Mouse (Mus musculus) forebrain, embryonic 10.5 days (tissue): Measurements from ENCODE around the gene Hist1h4f. TPM values are rescaled to one million over a fixed set of nuclear protein-coding genes. Genes with fewer than 3 reads are reported as not detected.
"Not testable (repeated sequence)": the region's sequence is repeated elsewhere in the genome, so short reads cannot be mapped to it uniquely, and the experiment has no call there.

Experiments used
- DNase-seq: peaks from one replicate; pipeline ENCODE4 v3.0.0-alpha.2; 2017; ENCODE audit warnings: low spot score; ENCODE audit errors: extremely low spot score
- H3K27ac ChIP-seq: fragments of 300-500 bp; sonication (generic); 2 replicates; pipeline ENCODE4 v1.5.1; 2016; ENCODE audit warnings: mild to moderate bottlenecking
- H3K27me3 ChIP-seq: fragments of 300-500 bp; sonication (generic); 2 replicates; pipeline ENCODE4 v1.6.1; 2016; ENCODE audit warnings: mild to moderate bottlenecking; ENCODE audit not compliant: poor library complexity, severe bottlenecking
- H3K36me3 ChIP-seq: fragments of 300-500 bp; sonication (generic); replicated peaks from 2 replicates; pipeline ENCODE4 v1.6.1; 2016; ENCODE audit warnings: mild to moderate bottlenecking, moderate library complexity
- H3K4me1 ChIP-seq: fragments of 300-500 bp; sonication (generic); 2 replicates; pipeline ENCODE4 v1.6.1; 2016
- H3K4me3 ChIP-seq: fragments of 300-500 bp; sonication (generic); 2 replicates; pipeline ENCODE4 v1.5.1; 2016; ENCODE audit warnings: mild to moderate bottlenecking, moderate library complexity
- H3K9me3 ChIP-seq: fragments of 300-500 bp; sonication (generic); 2 replicates; pipeline ENCODE4 v1.6.1; 2016; ENCODE audit warnings: mild to moderate bottlenecking, moderate library complexity
- WGBS: fragments of 180-500 bp; shearing (Covaris S2); methylation state at CpG from one replicate; pipeline ENCODE4 v1.1.7; 2016; 5-methylcytosine and 5-hydroxymethylcytosine counted together
- polyA plus RNA-seq: library from polyadenylated mRNA; unstranded; fragments of >200 nt; fragmentation: Nextera tagmentation; extraction: Ambion mirVana; gene quantifications from 2 replicates; pipeline ENCODE4 v1.2.1, GENCODE M21; 2016

The Hist1h4f gene
- polyA plus RNA-seq, 1 experiment from 2014 or later, result 0.53 TPM

DNA sequence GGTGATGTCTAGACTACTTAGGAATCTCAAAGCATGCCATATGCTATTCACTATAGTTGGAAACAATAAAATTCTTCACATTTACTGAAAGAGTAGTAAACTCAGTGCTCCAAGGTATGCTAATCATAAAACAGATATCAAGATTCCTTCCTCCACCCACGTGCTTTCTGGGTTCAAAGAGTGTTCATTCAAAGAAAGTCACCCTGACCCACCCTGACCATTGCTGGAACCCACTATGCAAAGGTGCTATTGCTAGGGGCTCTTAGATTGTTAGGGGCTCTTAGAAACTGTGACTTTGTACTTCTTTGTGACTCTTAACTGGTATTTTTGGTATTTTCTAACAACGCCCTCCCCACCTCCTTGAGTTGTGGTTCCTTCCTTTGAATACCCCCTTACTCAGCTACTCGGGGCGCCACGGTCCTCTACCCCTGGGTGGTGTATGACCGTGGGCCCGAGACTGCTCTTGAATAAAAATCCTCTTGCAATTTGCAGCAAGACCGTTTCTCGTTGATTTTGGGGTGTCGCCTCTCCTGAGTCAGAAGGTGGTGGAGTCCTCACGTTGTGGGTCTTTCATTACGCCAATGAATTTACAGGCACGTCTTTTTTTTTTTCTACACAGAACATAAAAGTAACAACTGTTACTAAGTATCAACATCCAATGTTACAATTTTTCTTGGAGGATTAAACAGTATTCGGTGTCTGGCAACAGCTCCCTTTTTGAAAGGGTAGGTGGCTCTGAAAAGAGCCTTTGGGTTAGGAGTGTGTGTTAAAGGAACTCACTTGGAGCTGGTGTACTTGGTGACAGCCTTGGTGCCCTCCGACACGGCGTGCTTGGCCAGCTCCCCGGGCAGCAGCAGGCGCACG, 21.8 kb upstream of the Hist1h4f start:
- Histone ChIP-seq H3K4me1 (peaks cover 42% of the 10 kb centered on the region), H3K4me3 (peak overlapping the region; percentile 55), H3K27ac (peak overlapping the region; percentile 93)
- DNase-seq, result peak; percentile 21
- 12% methylated on average over 20 of the region's 20 CpGs for WGBS
- H3K9me3 ChIP-seq, H3K36me3 ChIP-seq, H3K27me3 ChIP-seq: not testable (repeated sequence)

- 43% methylated on average over 2 of the region's 2 CpGs for WGBS
- H3K36me3 ChIP-seq, result no peaks in the 10 kb centered on the region
- H3K27me3 ChIP-seq, result no peaks in the 10 kb centered on the region
- H3K4me1 ChIP-seq, result peaks cover 40% of the 10 kb centered on the region
- peak overlapping the region; percentile 55 for H3K4me3 ChIP-seq
- H3K9me3 ChIP-seq, result no peaks in the 10 kb centered on the region
- peak overlapping the region; percentile 93 for H3K27ac ChIP-seq
- no peak for DNase-seq
Measured at GRCm38 (mm10) chr13:23572218-23573033, 21.0 kb upstream of the Hist1h4f start.

DNA sequence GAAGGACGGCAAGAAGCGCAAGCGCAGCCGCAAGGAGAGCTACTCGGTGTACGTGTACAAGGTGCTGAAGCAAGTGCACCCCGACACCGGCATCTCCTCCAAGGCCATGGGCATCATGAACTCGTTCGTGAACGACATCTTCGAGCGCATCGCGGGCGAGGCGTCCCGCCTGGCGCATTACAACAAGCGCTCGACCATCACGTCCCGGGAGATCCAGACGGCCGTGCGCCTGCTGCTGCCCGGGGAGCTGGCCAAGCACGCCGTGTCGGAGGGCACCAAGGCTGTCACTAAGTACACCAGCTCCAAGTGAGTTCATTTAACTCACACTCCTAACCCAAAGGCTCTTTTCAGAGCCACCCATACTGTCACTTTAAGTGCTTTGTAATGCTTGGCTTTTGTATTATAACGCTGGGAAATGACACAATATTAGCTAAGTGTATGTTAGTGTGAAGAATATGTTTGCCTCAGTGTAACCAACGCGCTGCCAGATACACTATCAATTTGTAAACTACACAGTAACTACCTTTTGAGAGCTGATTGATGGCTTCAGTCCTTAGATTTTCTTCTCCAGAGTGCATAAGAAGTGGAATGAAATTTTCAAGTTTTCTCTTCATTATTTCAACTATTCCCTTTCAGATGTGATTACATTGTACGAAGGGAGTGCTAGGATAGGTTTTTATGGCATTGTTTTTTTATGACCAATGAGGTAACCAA, 20.2 kb upstream of the Hist1h4f start:
- Histone ChIP-seq H3K27ac (peak overlapping the region; percentile 98), H3K4me1 (peaks cover 33% of the 10 kb centered on the region), H3K4me3 (peak overlapping the region; percentile 55)
- WGBS, result under 1% methylated on average over 13 of the region's 34 CpGs
- not testable (repeated sequence) for H3K27me3 ChIP-seq, H3K36me3 ChIP-seq, H3K9me3 ChIP-seq
- peak; percentile 20 for DNase-seq

- WGBS, result under 1% methylated on average over 18 of the region's 18 CpGs
- no peaks in the 10 kb centered on the region for H3K27me3 ChIP-seq
- peak within 1 kb of the TSS; percentile 98 for H3K27ac ChIP-seq
- peak; percentile 72 for DNase-seq
- no peaks in the 10 kb centered on the region for H3K36me3 ChIP-seq
- H3K9me3 ChIP-seq, result no peaks in the 10 kb centered on the region
- peaks cover 27% of the 10 kb centered on the region for H3K4me1 ChIP-seq
- H3K4me3 ChIP-seq, result peak within 1 kb of the TSS; percentile 55
Measured at GRCm38 (mm10) chr13:23571022-23571503, 19.6 kb upstream of the Hist1h4f start, which contains the start of the genes Hist1h2ae and Hist1h2bg. Hist1h2ae (minus strand) TSS chr13:23571220. Hist1h2bg (plus strand) TSS chr13:23571396.

DNA sequence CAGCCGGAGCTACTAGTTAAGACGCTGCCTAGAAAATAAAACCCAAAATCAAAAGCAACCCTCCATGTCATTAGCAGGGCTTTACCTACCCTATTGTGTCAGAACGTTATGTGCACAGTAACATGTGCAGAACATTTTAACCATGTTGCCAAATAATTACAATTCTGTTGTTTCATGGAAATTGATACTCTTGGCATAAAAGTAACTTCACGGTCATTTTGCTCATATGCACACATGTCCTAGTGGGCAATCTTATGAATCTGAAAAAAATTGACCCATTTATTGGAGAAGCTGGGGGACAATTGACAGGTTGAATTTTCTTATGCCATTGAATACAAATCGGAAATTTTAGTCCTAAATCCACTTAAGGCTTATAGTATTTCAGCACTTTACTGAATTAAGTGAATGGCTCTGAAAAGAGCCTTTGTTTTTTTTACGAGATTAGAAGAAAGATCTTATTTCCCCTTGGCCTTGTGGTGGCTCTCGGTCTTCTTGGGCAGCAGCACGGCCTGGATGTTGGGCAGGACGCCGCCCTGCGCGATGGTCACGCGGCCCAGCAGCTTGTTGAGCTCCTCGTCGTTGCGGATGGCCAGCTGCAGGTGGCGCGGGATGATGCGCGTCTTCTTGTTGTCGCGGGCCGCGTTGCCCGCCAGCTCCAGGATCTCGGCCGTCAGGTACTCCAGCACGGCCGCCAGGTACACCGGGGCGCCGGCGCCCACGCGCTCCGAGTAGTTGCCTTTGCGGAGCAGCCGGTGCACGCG, 19.0 kb upstream of the Hist1h4f start:
- H3K4me1 ChIP-seq, result peaks cover 26% of the 10 kb centered on the region
- 2% methylated on average over 22 of the region's 41 CpGs for WGBS
- not testable (repeated sequence) for DNase-seq, H3K36me3 ChIP-seq, H3K9me3 ChIP-seq, H3K27me3 ChIP-seq
- peak overlapping the region; percentile 98 for H3K27ac ChIP-seq
- peak overlapping the region; percentile 55 for H3K4me3 ChIP-seq

GRCm38 (mm10) chr13:23564482-23564881, 13.0 kb upstream of the Hist1h4f start:
- Histone ChIP-seq H3K9me3 (no peaks in the 10 kb centered on the region), H3K27me3 (no peaks in the 10 kb centered on the region), H3K4me1 (peaks cover 10% of the 10 kb centered on the region), H3K4me3 (no peak overlapping the region), H3K36me3 (no peaks in the 10 kb centered on the region), H3K27ac (peak overlapping the region; percentile 98)
- 92% methylated on average over 2 of the region's 2 CpGs for WGBS
- no peak for DNase-seq

DNA sequence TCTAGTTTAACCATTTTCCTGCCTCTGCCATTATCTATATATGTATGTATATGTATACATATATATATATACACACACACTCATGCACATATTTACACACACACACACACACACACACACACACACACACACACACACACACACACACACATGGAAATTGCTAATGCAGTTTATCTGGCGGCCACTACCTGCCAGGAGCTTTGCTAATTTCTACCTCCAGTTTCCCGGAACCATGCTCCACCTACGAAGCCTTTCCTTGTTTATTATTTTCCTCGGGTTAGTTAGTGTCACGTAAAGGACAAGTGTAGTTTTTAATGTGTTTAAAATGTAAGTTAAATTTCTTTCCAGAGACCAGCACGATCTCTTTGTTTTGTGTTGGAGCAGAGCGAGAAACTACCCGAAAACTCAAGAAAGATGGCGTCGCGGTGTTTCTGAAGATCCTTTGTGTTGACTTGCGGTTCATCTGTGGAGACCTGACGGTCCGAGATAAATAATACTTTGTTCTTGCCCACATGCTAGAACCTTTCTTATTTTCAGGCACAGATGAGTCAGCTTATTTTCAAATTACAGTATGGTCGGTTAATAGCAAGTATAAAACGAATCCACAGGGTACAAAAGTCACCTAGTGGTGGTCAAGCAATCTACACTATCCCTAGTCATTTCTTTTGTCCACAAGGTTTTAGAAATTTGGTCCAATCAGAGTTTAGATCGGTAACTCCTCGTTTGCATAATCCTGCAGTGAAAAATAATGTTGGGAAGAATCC, 11.4 kb upstream of the Hist1h4f start:
- WGBS, result 3% methylated on average over 18 of the region's 18 CpGs
- no peaks in the 10 kb centered on the region for H3K27me3 ChIP-seq
- H3K27ac ChIP-seq, result peak overlapping the region; percentile 98
- H3K36me3 ChIP-seq, result no peaks in the 10 kb centered on the region
- peaks cover 9% of the 10 kb centered on the region; the same call in 1 of the 2 replicates for H3K4me1 ChIP-seq
- H3K9me3 ChIP-seq, result no peaks in the 10 kb centered on the region
- peak; percentile 50 for DNase-seq
- H3K4me3 ChIP-seq, result peak overlapping the region; percentile 54

DNA sequence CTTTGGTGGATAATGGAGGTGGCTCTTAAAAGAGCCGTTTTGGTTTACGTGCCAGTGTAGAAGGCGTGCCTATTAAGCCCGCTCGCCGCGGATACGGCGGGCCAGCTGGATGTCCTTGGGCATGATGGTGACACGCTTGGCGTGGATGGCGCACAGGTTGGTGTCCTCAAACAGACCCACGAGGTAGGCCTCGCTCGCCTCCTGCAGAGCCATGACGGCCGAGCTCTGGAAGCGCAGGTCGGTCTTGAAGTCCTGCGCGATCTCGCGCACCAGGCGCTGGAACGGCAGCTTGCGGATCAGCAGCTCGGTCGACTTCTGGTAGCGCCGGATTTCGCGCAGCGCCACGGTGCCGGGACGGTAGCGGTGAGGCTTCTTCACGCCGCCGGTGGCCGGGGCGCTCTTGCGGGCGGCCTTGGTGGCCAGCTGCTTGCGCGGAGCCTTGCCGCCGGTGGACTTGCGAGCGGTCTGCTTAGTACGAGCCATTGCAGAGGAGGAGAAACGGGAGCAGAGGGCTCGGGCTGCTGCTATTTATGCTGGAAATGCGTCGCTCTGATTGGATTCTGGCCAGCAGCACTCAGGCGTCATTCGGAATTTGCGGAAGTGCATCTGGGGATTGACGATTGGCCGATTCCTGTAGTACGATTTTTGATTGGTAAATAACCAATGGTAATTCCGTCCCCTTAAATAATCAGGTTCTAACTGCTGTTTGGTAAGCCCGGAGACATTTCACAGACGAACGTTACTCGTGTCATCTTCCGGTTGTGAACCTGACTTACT, 10.6 kb upstream of the Hist1h4f start, which contains the start of gene Hist1h3e:
Gene Hist1h3e, minus strand, starts transcription at position 487 of the 777 bp plus-strand sequence.
- under 1% methylated on average over 60 of the region's 67 CpGs for WGBS
- not testable (repeated sequence) for H3K27me3 ChIP-seq, H3K9me3 ChIP-seq, H3K36me3 ChIP-seq
- peak; percentile 94 for DNase-seq
- H3K4me1 ChIP-seq, result peaks cover 11% of the 10 kb centered on the region
- peak within 1 kb of the TSS; percentile 98 for H3K27ac ChIP-seq
- peak within 1 kb of the TSS; percentile 54 for H3K4me3 ChIP-seq

- WGBS, result 0% methylated on average over 2 of the region's 5 CpGs
- Histone ChIP-seq H3K4me3 (peak overlapping the region; percentile 54), H3K4me1 (peaks cover 16% of the 10 kb centered on the region), H3K27ac (peak overlapping the region; percentile 98)
- H3K9me3 ChIP-seq, DNase-seq, H3K36me3 ChIP-seq, H3K27me3 ChIP-seq: not testable (repeated sequence)
Measured at GRCm38 (mm10) chr13:23561531-23561882, 10.1 kb upstream of the Hist1h4f start.

- Histone ChIP-seq H3K27ac (peak overlapping the region; percentile 82), H3K4me1 (peaks cover 18% of the 10 kb centered on the region), H3K4me3 (peak overlapping the region; percentile 30; the same call in 1 of the 2 replicates)
- not testable (repeated sequence) for H3K36me3 ChIP-seq, H3K27me3 ChIP-seq, H3K9me3 ChIP-seq
- DNase-seq, result peak; percentile 33
- WGBS, result 15% methylated on average over 2 of the region's 2 CpGs
Measured at GRCm38 (mm10) chr13:23560699-23561098, 9.3 kb upstream of the Hist1h4f start.

DNA sequence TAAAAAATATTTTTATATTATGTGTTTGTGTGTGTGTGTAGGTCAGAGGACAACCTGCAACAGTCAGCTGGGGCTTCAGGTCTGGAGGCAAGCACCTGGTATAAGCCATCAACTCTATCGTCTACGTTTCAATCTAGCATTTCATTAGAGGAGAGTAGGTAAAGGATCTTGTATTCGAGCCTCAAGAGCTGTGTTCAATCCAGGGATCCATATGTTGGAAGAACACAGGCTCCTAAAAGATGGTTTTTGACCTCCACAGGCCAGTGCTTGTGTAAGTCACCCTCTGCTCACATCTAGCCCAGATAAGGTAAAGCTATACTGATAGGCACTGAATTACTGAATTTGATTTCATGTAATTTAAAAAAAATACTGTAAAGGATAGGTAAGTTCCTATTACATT, 5.5 kb upstream of the Hist1h4f start:
- peaks cover 32% of the 10 kb centered on the region for H3K4me1 ChIP-seq
- 77% methylated on average over 3 of the region's 3 CpGs for WGBS
- peak overlapping the region; percentile 98 for H3K27ac ChIP-seq
- H3K4me3 ChIP-seq, result peak overlapping the region; percentile 70
- no peaks in the 10 kb centered on the region for H3K27me3 ChIP-seq
- no peaks in the 10 kb centered on the region for H3K9me3 ChIP-seq
- no peaks in the 10 kb centered on the region for H3K36me3 ChIP-seq
- DNase-seq, result no peak
